Mouse (Mus musculus) cerebellum, postnatal 25 days (tissue): ENCODE measurements around the gene Gpatch8.
"Not testable (repeated sequence)": the region's sequence is repeated elsewhere in the genome, so short reads cannot be mapped to it uniquely, and the experiment has no call there.

Source experiments
- DNase-seq, 2 experiments: peaks; one replicate each; pipeline ENCODE4 v3.0.0; 2021; ENCODE audit warnings: mixed read lengths in 2 of 2

Gene Gpatch8

DNA sequence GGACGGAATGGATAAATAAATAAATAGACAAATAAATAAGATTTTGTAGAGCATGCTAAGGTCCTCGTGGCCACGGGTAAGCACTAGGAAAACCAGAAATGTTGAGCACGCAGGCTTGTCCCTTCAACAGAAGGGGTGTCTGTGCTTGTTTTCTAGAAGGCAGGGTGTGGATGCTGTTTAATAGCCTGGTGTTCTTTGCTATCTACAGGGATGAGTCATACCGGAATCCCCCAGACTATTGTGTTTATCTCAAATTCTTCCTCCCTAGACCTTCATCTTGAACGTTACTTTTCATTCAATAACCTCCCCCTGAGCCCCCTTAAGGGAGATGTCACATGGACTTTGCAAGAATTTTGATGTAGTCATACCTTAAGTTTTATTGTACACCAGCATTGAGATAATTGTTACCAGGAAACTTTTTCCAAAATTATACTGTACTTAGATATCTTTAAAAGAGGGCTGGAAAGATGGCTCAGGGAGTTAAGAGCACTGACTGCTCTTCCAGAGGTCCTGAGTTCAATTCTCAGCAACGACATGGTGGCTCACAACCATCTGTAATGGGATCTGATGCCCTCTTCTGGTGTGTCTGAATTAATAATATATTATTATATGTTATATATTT, 12.7 kb upstream of the Gpatch8 start:
- DNase-seq: no peak

DNA sequence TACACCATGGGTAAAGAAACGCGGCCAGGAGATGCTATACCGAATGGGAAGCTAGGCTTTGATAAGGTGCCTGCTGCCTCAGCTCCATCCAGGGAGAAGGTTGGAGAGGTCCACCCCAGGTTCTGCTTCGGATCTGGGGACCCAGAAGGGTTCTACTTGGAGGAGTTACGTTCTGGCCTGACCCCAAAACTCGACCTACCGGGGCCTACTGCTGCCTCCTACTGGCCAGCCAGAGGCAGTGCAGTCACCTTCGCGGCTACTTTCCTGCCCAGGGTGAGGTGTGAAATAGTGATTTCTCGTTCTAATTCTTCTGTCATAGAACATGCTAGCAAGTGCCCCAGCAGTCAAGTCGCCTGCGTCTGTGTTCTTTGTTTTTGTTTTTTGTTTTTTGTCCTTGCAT, 12.0 kb upstream of the Gpatch8 start:
- DNase-seq: no peak

DNA sequence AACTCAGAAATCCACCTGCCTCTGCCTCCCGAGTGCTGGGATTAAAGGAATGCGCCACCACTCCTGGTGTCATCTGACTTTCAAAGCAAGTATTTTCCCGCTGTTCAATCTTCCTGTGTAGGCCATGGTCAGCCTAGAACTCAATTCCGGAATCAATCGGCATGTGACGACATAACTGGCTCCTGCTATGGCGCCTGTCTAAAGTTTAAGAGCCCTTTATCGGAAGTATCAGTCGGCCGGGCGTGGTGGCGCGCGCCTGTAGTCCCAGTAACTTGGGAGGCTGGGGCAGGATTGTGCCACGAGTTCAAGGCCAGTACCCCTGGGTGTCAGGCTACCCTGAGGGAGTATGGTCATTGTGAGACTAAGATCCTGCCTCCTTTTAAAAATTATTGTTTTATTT, 11.5 kb upstream of the Gpatch8 start:
- DNase-seq: no peak

DNA sequence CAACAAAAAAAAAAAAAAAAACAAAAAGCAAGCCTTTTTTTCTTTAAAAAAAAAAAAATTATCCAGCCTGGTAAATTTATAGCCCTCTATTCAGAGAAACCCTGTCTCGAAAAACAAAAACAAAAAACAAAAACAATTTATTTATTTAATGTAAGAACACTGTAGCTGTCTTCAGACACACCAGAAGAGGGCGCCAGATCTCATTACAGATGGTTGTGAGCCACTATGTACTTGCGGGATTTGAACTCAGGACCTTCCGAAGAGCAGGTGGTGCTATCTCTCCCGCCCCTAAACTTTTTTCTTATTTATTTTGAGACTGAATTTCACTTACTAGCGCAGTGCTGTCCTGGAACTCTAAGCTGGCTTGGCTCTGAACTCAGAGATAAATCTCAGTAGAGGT, 11.0 kb upstream of the Gpatch8 start:
- no peak for DNase-seq

DNA sequence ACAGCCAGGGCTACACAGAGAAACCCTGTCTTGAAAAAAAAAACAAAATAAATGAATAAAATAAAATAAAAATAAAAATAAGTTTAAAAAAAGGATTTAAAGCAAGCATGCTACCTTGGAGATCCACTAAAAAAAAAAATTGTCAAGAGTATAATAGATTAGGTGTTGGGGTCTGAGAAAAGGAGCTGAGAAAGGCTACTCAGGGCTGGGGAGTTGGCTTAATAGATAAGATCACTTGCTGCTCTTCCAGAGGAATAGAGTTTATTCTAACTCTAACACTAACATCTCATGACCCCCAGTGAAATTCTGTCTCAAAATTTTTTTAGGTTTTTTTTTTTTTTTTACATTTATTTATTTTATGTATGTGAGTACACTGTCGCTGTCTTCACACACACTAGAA, 10.1 kb upstream of the Gpatch8 start:
- no peak for DNase-seq

DNA sequence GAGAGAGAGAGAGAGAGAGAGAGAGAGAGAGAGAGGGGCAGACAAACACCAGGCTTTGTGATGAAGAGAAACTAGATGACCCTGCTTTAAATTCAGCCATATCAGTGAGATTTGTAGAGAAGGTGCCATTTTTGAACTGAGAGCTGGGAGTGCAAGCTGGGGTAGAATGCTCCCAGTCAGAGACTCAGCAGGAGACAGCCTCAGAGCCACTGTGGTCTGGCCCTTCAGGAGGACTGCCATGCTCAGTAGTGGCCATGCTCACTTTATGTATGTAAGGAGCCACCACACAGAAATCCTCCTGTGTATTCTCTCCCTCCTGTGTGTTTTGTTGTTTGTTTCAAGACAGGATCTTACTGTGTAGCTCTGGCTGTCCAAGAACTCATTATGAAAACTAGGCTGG, 9.5 kb upstream of the Gpatch8 start:
- no peak for DNase-seq

DNA sequence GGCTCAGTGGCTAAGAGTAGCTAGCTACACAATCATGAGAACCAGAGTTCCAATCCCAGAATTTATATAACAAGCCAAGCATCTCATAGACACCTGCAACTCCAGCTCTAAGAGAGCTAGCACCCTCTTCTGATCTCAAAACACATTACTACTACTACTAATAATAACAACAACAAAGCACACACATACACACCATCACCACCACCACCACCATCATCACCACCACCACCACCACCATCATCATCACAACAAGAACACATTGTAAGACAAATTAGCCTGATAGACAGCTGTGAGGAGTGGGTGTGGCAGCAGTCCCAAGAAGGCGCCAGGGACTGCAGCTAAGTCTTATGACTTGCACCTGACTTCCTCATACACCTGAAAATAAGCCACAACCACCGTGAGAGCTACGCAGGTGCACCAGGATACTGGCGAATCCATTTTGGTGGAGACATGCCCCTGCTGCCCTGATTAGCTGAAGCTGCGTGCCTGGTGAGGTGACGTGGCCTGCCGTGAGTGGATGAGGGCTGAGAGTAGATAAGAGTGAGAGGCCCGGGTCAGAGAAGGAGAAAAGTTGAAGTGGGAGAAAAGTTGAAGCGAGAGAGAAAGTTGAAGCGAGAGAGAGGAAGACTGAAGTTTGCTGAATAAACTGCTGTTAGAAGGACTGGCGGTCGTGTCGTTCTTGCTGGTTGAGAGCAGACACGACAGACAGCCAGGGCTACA, 8.9 kb upstream of the Gpatch8 start:
- DNase-seq: not testable (repeated sequence)

DNA sequence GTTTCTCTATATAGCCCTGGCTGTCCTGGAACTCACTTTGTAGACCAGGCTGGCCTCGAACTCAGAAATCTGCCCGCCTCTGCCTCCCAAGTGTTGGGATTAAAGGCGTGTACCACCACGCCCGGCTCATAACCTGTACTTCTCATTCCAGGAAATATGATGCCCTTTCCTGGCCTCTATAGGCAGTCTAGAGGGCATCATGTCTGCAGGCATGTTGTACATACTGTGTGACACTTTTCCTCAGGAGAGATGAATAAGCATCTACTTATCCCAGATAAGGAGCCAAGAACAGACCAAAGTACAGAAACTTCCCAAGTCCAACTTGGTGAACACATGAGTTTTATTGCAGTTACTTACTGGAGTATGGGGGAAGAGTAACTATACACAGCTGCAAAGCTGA, 2.5 kb upstream of the Gpatch8 start:
- no peak for DNase-seq

DNA sequence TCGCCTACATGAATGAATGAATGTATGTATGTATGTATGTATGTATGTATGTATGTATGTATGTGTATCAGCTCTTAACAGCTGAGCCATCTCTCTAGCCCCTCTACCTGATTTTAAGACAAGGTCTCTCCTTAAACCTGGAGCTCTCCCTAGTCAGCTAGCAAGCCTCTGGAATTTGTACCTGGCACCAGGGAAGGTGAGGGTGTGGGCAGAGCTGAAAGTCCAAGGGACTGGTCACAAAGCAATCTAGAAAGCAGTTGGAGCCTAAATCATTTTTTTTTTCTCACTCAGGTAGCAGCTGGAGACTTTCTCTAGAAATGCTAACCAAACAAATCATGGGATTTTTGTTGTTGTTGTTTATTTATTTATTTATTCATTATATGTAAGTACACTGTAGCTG, 1.2 kb upstream of the Gpatch8 start:
- DNase-seq: no peak

DNA sequence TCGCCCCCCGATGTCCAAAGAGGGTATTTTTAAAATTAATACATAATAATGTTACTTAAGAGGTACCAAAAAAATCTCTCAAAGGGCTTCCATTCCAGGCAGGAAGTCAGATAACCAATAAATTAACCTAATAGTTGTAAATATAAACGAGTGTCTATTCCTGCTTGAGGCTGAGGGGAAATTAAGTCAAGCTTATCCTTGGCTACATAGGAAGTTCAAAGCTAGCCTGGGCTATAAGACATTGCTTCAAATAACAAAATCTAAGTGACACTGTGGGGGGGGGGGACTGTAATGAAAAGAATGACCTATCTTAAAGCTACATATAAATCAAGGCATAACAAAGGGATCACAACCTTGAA, 503 bp upstream of the Gpatch8 start:
- DNase-seq: no peak

DNA sequence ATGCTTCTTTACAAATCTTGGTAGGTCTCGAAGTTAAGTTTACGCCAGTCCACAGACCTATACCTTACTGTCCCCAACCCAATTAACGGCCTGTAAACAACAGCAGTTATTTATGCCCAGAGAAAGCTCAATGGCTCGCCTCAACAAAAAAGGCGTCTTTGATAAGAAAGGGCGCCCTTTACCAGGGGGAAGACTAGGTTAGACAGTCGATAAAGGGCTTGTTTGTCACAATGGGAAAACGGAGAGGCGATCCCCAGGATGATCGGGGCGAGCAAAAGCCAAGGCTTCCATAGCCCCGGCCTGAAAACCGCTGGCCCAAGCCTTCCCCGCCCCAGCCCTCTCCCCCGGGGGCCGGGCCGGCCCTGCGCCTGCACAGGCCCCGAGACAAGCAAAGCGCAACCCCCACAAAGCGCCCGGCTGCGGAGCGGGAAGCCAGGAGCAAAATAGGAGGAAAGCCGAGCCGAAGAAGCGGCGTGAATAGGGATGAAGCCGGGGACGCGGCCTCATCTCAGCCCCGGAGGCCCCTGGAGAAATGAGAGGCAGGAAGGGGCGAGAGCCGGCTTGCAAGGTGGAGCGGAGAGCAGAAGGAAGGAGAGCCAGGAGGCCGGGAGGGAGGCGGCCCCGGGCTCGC, 677 bp downstream of the Gpatch8 start:
- DNase-seq: no peak

DNA sequence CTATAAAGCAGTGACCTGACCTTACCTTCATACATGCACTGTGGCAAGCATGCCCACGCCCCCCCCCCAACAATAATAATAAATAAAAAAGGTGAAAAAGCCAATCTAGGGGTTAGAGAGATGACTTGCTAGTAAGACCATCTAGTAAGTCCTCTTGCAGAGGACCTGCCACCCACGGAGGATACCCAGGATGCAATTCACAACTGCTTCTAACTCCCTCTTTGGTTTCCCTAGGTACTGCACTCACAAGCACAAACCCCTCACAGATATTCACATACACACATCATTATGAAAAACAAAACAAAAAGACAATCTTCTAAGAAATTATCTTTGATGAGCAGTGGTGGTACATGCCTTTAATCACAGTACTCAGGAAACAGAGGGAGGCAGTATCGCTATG, 4.1 kb downstream of the Gpatch8 start:
- DNase-seq: no peak

DNA sequence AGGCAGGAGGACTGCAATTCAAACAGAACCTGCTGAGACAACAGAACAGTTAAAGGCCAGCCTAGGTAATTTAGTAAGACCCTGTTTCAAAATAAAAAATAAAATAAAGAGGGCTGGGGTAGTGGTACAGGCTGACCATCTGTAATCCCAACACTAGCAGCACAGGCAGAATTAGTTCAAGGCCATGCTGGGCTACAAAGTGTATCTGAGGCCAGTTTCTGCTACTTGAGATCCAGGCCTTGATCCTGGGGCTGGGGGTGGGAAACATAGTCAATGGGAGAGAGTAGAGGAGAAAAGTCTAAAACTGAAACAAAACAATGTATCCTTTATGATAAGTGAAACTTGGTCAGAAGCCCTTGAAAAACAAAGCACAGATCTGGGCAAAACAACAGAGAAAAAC, 5.0 kb downstream of the Gpatch8 start:
- no peak for DNase-seq

DNA sequence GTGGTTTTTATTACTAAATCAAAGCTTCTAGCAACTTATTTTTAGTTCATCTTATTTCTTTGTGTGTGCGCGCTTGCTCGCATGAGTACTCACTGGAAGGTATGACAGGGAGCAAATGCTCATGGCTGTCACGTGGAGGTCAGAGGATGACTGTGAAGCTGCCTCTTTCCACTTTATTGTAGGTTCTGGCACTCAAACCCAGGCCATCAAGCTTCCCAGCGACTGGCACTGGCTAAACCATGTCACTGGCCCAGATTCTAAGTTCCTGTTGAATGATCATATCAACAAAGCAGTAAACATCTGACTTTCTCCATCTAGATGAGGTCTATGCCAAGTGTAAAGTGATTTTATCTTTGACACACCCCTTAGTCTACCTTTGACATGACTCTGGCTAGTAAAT, 14.7 kb downstream of the Gpatch8 start:
- no peak for DNase-seq

DNA sequence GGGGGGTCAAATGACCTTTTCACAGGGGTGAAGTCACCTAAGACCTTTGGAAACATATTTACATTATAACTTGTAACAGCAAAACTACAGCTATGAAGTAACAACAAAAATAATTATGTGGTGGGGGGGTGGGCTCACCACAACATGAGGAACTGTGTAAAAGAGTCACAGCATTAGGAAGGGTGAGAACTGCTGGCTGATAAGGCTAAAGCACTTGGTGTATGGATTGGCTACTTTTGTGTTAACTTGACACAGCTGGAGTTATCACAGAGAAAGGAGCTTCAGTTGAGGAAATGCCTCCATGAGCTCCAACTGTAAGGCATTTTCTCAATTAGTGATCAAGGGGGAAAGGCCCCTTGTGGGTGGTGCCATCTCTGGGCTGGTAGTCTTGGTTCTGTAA, 15.9 kb downstream of the Gpatch8 start:
- not testable (repeated sequence) for DNase-seq

DNA sequence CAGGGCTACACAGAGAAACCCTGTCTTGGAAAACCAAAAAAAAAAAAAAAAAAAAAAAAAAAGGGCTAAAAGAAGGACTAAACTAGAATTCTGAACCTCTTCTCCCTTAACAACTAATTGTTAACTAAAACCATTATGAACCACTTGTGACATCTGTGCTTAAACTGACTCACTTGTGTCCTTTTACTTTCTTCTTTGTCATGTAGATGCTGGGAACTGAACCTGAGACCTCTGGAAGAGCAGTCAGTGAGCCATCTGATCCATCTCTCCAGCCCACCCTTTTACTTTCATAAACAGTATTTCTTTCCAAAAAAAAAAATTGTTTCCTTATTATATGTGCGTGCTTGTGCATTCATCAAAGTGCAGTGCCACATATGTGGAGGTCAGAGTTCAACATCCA, 16.5 kb downstream of the Gpatch8 start:
- no peak for DNase-seq

DNA sequence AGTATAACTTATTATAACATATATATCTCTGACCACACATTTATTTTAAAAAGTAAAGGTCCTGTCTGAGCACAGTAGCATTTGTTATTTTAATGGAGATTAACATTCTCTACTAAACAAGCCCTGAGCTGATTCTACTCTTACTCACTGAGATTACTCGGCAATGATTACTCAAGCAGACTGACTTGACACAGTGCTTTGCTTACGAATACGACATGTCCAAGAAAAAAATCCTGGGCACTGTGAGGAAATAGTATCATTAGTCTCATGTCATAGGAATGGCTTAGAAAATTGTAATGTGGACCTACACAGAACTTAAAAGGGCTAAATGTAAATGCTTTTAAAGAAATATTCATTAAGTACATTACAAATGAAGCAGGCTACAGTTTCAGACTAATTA, 20.0 kb downstream of the Gpatch8 start:
- DNase-seq: no peak

DNA sequence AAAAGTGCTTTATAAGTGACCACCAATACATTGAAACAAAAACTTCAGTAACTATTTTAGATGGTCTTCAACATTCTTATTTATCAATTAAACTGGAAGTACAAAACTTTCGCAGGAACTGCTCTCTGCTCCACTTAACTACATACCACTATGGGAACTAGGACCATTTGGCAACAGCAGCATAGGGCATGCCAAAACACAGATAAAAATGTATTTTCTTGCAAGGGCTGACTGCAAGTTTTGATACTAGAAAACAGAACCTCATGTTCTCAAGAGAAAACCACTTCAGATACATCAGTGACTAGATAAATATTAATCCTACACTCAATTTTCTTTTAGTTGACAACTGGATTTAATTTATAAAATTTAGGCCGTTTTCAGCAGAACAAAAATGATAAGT, 22.1 kb downstream of the Gpatch8 start:
- no peak for DNase-seq

DNA sequence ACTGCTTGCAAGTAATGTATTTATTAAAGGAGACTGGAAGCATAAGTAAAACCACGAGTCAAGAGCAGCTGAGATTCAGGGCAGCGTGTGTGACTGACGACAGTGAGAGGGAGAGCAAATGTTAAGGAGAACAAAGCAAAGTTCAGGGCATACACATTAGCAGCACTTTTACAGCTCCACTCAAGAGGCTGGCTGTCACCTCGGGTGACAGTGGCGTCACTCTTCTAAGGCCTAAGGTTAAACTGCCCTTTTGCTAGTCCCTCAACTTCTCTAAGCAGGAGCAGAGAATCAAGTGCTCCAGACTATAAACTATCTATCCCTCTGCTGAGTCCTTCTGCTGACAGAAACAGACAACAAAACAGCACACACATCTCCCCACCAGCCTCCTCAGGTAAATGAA, 24.8 kb downstream of the Gpatch8 start:
- DNase-seq: no peak

DNA sequence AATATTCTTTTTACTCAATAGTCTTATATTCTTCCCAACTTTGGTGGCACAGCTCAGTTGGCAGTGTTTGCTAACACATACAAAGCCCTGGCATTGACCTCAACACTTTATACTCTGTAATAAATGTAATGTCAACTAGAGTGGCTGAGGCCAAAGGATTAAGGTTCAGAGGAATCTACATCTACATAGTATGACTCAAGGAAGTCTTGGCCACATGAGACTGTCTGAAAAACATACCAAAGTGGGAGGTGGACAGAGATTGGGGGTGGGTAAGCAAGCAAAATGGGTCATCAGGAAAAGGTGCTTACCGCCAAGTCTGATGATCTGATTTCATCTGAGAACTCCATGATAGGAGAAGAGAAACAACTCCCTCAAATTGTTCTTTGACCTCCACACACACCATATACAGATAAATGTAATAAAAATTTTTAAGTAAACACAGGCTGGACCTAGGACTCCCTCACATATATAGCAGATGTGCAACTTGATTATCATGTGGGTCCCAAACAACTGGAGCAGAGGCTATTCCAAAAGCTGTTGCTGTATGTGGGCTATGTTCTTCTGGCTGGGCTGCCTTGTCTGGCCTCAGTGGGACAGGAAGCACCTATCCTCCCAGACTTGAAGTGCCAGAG, 41.3 kb downstream of the Gpatch8 start:
- no peak for DNase-seq

DNA sequence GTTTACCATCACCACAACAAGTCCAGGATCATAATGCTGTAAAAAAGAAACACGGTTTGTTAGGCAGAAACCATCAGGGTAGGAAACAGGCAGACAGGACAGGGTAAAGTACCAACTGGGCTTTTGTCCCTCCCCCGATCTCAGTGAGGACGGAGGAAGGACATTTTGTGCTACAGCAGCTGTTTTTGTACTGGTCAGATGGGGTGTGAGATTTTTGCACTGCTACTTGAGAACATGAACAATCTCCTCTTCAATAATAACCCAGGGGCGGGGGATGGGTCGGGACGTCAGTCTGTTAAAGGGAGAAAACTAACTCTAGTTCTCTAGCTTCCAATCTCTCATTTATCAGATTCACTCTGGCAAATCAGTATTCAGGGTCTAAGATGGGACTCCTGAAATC, 46.0 kb downstream of the Gpatch8 start:
- DNase-seq: no peak

DNA sequence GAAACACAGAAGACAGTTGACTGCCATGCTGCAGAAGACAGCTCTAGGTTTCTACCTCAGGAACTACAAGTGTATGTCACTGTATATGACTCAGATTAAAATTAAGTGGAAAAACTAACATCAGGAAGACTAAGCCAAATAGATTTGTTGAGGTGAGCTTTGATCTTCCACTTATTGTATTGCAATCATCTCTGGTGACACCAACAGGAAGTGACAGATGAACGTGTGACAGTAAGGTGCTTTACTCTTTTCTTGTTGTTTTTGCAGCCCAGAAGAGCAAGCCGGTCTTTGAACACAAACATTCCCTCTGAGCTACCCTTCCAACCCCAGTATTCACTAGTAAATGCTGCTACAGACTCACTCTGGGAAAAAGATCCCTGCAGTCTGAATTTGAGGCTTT, 59.5 kb downstream of the Gpatch8 start:
- no peak for DNase-seq

DNA sequence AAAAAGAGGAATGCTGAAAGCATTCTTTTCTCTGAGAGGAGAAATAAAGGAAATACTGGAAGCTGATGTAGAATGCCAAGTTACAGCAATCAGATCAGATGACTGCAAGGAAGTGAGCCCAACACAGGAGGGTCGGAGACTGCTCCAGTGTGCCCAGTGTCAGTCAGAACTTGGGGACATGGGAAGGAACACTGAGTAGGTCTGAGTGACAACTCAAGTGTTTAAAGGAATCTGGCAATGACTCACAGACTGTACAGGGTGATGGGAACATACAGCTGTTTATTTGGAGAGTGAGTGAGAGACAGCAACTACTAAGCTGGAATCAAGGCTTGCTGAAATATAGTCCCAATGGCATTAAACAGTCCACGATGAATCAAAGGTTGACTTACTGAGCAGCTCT, 60.0 kb downstream of the Gpatch8 start:
- DNase-seq: no peak

DNA sequence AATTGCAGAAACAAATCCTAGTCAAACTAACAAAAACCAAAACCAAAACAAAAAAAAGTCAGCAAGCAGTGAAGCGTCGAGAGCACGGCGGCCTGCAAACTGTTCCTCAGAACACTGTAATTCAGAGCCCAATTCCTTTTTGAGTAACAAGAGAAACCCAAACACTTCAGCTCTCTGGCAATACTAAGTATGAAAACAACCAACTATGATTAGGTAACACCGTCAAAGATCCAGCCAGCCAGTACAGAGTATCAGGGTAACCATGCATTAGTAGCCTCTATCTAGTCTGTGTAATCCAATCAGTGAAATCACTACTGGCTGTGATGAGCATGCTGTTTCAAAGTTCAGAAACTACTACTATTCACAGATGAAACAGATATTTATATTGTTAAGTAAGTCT, 60.5 kb downstream of the Gpatch8 start:
- no peak for DNase-seq
